Mouse (Mus musculus): ENCODE data around the gene Meis1. TPM values are rescaled to one million over a fixed set of nuclear protein-coding genes. Genes with fewer than 3 reads are reported as not detected.

The Meis1 gene
- total and polyA plus RNA-seq, 3 experiments, result 8.2 to 16.5 TPM; not detected in 1

DNA sequence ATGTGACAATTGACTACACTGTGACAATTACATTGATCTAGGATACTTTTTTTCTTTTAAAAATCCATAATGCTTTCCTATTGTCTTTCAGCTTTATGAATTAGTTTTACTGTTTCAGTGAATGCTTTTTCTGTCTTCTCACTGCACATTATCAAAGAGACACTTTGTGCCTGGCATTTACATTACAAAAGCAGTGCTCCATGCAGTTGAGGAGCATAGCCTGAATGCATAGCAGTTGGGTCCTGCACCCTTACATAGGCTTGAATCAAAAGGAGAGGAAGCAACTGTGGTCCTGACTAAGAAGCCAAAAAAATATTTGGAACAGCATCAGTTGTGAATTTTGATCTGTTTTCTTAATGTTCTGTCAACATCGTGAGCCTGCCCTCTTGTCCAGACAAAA, 105.5 kb downstream of the Meis1 start:
- H3K36me3 ChIP-seq (ENCODE audit: control insufficient read depth in 1 of 2, insufficient read depth in 2 of 2, low read length in 2 of 2), result peaks cover 0 to 21% of the 10 kb centered on the region in 2 experiments; a peak in 2 of 4 replicates
- DNase-seq (ENCODE audit: low read depth, low spot score), result no peak
- H3K27ac ChIP-seq (ENCODE audit: control insufficient read depth, low read depth, low read length), result no peak overlapping the region

DNA sequence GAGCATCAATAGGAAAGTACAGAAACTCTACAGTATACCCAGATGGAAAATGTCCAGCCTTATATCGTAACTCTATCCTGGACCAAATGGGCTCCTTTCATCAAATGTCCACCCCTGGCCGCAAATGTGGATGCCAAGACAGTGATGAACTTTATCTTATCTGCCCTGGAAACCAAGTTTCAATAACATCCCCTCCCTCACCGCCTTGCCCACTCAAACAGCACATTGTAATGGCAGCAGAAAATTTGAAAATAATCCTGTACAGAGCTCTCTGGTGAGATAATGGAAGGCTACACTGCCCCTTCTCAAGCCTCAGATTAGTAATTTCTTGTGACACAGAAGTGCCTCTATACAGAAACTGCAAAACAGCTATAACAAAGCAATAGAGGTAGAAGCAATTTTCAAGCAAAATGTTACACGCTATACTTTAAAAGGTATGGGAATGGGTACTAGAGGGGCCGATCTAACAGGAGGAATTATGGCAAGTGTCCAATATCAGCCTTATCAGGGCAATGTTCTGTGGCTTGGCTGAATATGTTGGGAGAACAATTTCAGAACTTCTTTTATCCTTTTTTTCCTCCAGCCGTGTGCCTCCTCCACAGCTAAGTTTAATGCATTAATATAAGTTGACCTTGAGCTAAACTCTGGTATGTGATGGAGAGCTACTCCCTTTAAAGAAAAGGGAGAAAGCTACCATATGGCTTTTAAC, 106.3 kb downstream of the Meis1 start:
- peaks cover 7 to 22% of the 10 kb centered on the region in 2 experiments for H3K4me1 ChIP-seq (ENCODE audit: control insufficient read depth in 1 of 2, insufficient read depth in 2 of 2, low read length in 2 of 2)
- H3K36me3 ChIP-seq (ENCODE audit: control insufficient read depth in 1 of 2, insufficient read depth in 2 of 2, low read length in 2 of 2), result peaks cover 0 to 21% of the 10 kb centered on the region in 2 experiments; a peak in 2 of 4 replicates
- H3K27me3 ChIP-seq (ENCODE audit: control insufficient read depth in 1 of 2, insufficient read depth in 2 of 2, low read length in 2 of 2), result no peaks in the 10 kb centered on the region
- no peak overlapping the region for H3K27ac ChIP-seq (ENCODE audit: control insufficient read depth, low read depth, low read length)
- no peak overlapping the region for H3K4me3 ChIP-seq (ENCODE audit: control insufficient read depth in 1 of 2, insufficient read depth in 1 of 2, low read depth in 2 of 2, low read length in 2 of 2)
- H3K9ac ChIP-seq (ENCODE audit: control insufficient read depth, low read depth, low read length, poor library complexity, severe bottlenecking), result no peak overlapping the region
- H3K9me3 ChIP-seq (replicated peaks; ENCODE audit: insufficient read depth, low read length), result no peaks in the 10 kb centered on the region
- no peaks in the 10 kb centered on the region for H3K79me2 ChIP-seq (ENCODE audit: control insufficient read depth, insufficient read depth, low read length, poor library complexity)
- DNase-seq (ENCODE audit: low read depth, low spot score), result peak; percentile 72
- TF ChIP-seq GABPA (IDR thresholded peaks at IDR 0.05; ENCODE audit: low read depth, low read length) (no peak), NELFE (IDR thresholded peaks at IDR 0.05; ENCODE audit: low read depth, low read length) (no peak), ELF1 (IDR thresholded peaks at IDR 0.05; ENCODE audit: low read depth, low read length) (no peak), SIN3A (IDR thresholded peaks at IDR 0.05; ENCODE audit: low read length) (no peak), TBP (IDR thresholded peaks at IDR 0.05; ENCODE audit: low read depth, low read length) (no peak), USF2 (IDR thresholded peaks at IDR 0.05; ENCODE audit: borderline replicate concordance in 1 of 2, insufficient read depth in 1 of 2, low read depth in 1 of 2, low read length in 2 of 2) (no peak), ETS1 (IDR thresholded peaks at IDR 0.05; ENCODE audit: low read depth, low read length) (peak; percentile 46; the same call in 1 of the 2 replicates), MAZ (IDR thresholded peaks at IDR 0.05; ENCODE audit: low read depth, low read length) (no peak), MAFK (IDR thresholded peaks at IDR 0.05; ENCODE audit: borderline replicate concordance, low read depth, low read length) (peak; percentile 11; the same call in 1 of the 2 replicates), POLR2AphosphoS5 (IDR thresholded peaks at IDR 0.05; ENCODE audit: borderline replicate concordance, low read depth, low read length) (no peak), E2F4 (IDR thresholded peaks at IDR 0.05; ENCODE audit: borderline replicate concordance, low read depth, low read length) (no peak), MAX (IDR thresholded peaks at IDR 0.05; ENCODE audit: low read length) (no peak), RAD21 (IDR thresholded peaks at IDR 0.05; ENCODE audit: low read depth, low read length) (no peak), POLR2AphosphoS2 (IDR thresholded peaks at IDR 0.05; ENCODE audit: low read length) (no peak), ZMIZ1 (IDR thresholded peaks at IDR 0.05; ENCODE audit: low read depth, low read length) (no peak), ZNF384 (IDR thresholded peaks at IDR 0.05; ENCODE audit: low read depth, low read length) (peak; percentile 48; the same call in 1 of the 2 replicates), CHD1 (IDR thresholded peaks at IDR 0.05; ENCODE audit: low read depth, low read length) (no peak), JUND (IDR thresholded peaks at IDR 0.05; ENCODE audit: low read depth, low read length) (no peak), RCOR1 (IDR thresholded peaks at IDR 0.05; ENCODE audit: low read depth, low read length) (peak; percentile 46; the same call in 1 of the 2 replicates), UBTF (IDR thresholded peaks at IDR 0.05; ENCODE audit: borderline replicate concordance, insufficient read depth, low read depth, low read length) (no peak), NRF1 (IDR thresholded peaks at IDR 0.05; ENCODE audit: insufficient read depth, low read depth, low read length, poor library complexity, severe bottlenecking) (no peak), CTCF (IDR thresholded peaks at IDR 0.05 in 2 of 3, conservative IDR thresholded peaks at IDR 0.05 in 1 of 3; ENCODE audit: control insufficient read depth in 1 of 3, insufficient read depth in 1 of 3, low read depth in 2 of 3, low read length in 3 of 3, poor library complexity in 1 of 3, severe bottlenecking in 1 of 3) (no peak), MEF2A (IDR thresholded peaks at IDR 0.05; ENCODE audit: extremely low read depth, insufficient replicate concordance, low read depth, low read length, poor library complexity, severe bottlenecking) (no peak), EP300 (IDR thresholded peaks at IDR 0.05; ENCODE audit: low read depth in 1 of 2, low read length in 2 of 2) (peak; percentile 30 to 79; a peak in 3 of 4 replicates)

More for the DNA sequence above, 105.5 kb downstream of the Meis1 start:
- no peak for TF ChIP-seq RAD21 (IDR thresholded peaks at IDR 0.05; ENCODE audit: low read depth, low read length)
- no peak for TF ChIP-seq TAL1 (IDR thresholded peaks at IDR 0.05; ENCODE audit: low read length)
- no peak for TF ChIP-seq MYC (IDR thresholded peaks at IDR 0.05; ENCODE audit: low read depth, low read length)
- no peak for TF ChIP-seq POLR2A (IDR thresholded peaks at IDR 0.05; ENCODE audit: control insufficient read depth in 1 of 2, insufficient read depth in 1 of 2, low read depth in 1 of 2, low read length in 2 of 2, poor library complexity in 1 of 2)
- TF ChIP-seq USF1 (IDR thresholded peaks at IDR 0.05; ENCODE audit: low read depth, low read length), result no peak
- no peak for TF ChIP-seq ZC3H11A (IDR thresholded peaks at IDR 0.05; ENCODE audit: low read depth, low read length)
- TF ChIP-seq ZKSCAN1 (IDR thresholded peaks at IDR 0.05; ENCODE audit: low read depth, low read length), result no peak
- no peak for TF ChIP-seq JUND (IDR thresholded peaks at IDR 0.05; ENCODE audit: low read depth, low read length)
- TF ChIP-seq SIN3A (IDR thresholded peaks at IDR 0.05; ENCODE audit: low read length), result no peak
- no peak for TF ChIP-seq HCFC1 (IDR thresholded peaks at IDR 0.05; ENCODE audit: low read depth, low read length)
- no peak for TF ChIP-seq GATA1 (IDR thresholded peaks at IDR 0.05; ENCODE audit: low read depth, low read length)
- TF ChIP-seq POLR2AphosphoS2 (IDR thresholded peaks at IDR 0.05; ENCODE audit: low read length), result no peak
- TF ChIP-seq UBTF (IDR thresholded peaks at IDR 0.05; ENCODE audit: borderline replicate concordance, insufficient read depth, low read depth, low read length), result no peak
- TF ChIP-seq MAFK (IDR thresholded peaks at IDR 0.05; ENCODE audit: borderline replicate concordance, low read depth, low read length), result no peak
- H3K4me1 ChIP-seq (ENCODE audit: control insufficient read depth in 1 of 2, insufficient read depth in 2 of 2, low read length in 2 of 2), result peaks cover 7 to 22% of the 10 kb centered on the region in 2 experiments
- no peaks in the 10 kb centered on the region for H3K79me2 ChIP-seq (ENCODE audit: control insufficient read depth, insufficient read depth, low read length, poor library complexity)
- H3K4me3 ChIP-seq (ENCODE audit: control insufficient read depth in 1 of 2, insufficient read depth in 1 of 2, low read depth in 2 of 2, low read length in 2 of 2), result no peak overlapping the region
- no peak overlapping the region for H3K9ac ChIP-seq (ENCODE audit: control insufficient read depth, low read depth, low read length, poor library complexity, severe bottlenecking)
- H3K9me3 ChIP-seq (replicated peaks; ENCODE audit: insufficient read depth, low read length), result no peaks in the 10 kb centered on the region
- no peaks in the 10 kb centered on the region for H3K27me3 ChIP-seq (ENCODE audit: control insufficient read depth in 1 of 2, insufficient read depth in 2 of 2, low read length in 2 of 2)
